Mouse (Mus musculus) kidney, postnatal 36 days (tissue): ENCODE measurements around the gene Agr3.
A peak's percentile ranks its signal among the peaks of the same experiment; 100 is the strongest.

Experiments
- DNase-seq, 2 experiments: peaks; one replicate each; pipeline ENCODE4 v3.0.0; 2021 to 2022; ENCODE audit warnings: mixed read lengths in 2 of 2

Agr3 gene

GRCm38 (mm10) chr12:35925402-35925801 lies at the start of gene Agr3:
Gene Agr3, plus strand, starts transcription at chr12:35925620.
- DNase-seq, result no peak

DNA sequence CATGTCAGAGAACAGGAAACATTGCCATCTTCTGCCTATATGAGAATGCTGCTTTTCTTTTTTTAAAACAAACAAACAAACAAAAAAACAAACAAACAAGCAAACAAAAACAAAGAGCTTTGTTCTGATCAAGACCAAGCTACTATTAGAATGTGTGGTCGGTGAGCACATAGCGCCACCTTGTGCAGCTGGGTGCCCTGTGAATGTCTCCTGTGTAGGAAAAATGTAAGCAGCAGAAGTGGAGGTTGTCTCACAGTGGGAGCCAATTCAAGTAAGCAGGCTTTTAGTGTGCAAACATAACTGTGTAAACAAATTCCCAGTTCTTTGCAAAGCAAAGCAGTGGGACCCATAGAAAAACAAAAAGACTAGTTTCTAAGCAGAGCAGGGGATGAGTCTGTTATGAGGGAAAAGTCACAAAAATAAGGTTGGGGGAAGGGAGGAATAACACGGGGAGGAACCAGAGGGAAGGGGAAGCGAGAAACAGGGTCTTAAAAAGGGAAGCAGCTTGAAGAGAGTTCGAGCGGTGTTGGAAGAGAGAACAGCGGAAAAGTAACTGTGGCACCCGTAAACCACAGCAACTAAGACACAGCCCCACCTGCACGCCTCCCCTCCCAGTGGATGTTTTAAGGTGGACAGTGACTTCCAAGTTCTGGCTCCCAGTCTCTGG lies 40.4 kb upstream of the Agr3 start:
- DNase-seq, result peak in 1 of 2 experiments; percentile 50

DNA sequence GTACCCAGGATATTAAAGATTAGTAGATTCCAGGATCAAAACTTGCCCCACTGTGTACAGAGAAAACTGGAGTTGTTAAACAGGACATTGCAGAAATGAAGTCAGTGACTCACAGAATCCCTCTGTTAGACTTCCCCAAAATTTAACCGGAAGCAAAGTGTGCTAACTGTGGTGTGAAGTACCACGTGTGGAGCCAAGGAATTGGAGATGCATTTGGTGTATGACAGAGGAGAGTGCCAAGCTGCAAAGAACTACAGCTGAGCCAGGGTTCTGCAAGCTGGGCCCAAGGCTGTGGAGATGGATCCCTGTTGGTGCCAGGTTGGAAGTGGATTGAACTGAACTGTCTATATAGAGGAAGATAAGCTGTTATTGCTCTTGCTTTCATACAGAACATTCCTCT lies 36.0 kb upstream of the Agr3 start:
- no peak for DNase-seq

DNA sequence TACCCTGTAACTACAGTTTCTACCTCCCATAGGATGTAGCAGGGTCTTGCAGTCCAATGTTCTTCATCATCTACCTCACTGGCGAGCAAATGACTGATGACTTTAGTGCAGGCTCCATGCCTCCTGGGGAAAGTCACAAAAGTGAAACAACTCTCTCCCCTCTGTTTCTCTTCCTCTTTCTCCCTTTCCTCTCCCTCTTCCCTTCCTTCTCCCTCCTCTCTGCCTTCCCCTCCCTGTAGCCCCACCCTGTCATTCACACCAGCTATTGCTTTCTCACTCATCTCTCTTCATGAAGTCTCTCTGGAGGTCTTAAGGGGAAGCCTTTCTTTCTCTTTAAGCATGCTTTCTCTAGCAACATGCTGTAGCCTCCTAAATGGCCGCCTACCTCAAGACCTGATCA lies 34.7 kb upstream of the Agr3 start:
- DNase-seq, result no peak

DNA sequence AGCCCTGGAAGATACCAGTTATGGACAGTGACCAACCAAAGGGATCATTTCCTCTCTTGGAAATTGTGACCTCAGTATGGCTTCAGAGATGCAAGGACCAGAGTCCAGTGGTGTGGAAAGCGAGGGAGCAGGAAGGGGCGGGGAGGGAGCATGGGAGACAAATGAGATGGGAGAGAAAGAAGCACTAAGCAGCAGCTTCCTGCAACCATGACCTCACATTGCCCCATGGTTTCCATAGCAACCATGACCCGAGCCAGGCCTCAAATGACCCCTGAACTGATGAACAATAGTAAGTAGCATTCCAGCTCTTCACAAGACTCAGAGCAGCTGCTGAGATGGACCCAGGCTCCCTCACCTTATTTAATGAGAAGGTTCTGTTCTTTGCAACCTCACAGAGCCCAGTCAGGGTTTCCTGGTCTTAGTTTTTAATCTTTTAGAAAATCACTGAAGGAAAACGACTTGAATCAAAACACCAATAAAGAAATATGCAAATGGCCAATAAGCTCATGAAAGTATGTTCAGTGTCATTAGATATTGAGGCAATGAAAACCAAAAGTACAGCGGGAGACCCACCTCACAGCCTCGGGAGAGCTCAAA lies 31.0 kb upstream of the Agr3 start:
- DNase-seq, result peak in 1 of 2 experiments; percentile 10

DNA sequence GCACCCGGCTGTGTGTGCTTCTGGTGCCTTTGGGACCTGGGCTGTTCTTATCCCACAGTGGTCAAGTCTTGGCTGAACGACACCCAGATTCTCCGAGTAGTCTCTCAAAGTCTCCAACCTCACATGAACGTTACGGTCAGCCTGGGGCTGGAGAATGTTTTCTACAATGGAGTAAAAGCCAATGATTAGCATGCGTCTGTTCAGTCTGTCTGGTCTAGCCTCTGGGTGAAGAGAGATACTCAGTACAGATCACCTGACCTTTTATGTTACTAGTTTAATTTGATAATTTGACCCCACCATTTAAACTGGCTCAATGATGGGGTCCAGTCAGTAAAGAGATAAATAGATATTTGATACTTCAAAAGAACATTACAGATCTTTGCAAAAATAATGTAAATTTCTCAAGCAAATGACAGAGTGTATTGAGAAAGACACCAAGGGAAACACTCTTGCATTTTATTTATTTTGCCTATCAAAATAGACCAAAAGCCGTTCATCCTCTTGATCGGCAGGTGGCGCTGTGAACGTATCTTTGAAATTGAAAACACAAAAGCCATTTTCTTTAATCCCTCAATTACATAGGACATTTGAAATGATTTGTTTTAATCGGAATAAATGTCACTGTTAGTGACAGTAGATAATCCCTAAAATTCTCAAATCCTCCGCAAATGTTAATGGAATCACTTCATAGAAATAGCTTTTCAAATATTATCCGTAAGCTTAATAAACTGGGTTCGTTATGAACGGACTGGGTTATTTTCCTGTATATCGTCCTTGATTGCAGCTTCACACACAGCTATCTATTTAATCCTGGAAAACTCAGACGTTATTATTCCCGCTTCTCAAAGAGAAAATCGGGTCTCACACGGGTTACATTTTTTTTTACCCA lies 29.3 kb upstream of the Agr3 start:
- DNase-seq, result peak; percentile 53 to 83

- DNase-seq, result no peak
Measured at GRCm38 (mm10) chr12:35896764-35897282, 28.6 kb upstream of the Agr3 start.

DNA sequence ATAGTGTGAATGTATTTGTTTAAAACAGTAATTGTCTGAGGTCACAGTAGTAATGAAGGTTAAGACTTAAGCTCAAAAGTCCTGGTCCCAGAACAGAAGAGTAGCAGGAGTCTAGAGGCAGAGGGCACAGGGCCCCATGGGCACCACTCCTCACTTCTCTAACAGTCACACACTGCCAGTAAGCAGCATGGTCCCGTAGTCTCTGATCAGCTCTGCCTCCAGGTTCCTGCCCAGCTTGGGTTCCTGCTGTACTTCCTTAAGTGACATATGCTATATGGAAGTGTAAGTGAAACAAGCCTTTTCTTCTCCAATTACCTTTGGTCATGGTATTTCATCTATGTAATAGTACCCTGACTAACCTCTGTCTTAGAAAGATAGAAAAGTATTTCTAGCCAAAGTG lies 14.8 kb upstream of the Agr3 start:
- DNase-seq, result no peak

DNA sequence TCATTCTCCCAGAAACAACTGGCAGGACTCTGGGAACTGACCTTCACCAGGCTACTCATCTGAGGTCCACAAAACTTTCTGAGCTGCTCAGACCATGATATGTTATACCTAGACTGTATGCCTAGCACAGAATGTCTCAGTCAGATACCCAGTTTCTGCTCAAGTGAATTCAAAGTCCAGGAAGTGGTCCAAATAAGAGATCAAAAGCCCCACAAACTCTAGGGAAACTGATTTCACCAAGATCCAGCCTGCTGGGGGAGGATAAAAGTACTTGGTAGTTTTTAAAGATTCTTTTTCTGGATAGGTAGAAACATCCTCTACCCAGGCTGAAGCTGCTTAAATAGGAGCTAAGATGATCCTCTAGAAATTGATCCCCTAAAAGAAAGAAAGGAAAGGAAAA lies 9.6 kb upstream of the Agr3 start:
- no peak for DNase-seq

DNA sequence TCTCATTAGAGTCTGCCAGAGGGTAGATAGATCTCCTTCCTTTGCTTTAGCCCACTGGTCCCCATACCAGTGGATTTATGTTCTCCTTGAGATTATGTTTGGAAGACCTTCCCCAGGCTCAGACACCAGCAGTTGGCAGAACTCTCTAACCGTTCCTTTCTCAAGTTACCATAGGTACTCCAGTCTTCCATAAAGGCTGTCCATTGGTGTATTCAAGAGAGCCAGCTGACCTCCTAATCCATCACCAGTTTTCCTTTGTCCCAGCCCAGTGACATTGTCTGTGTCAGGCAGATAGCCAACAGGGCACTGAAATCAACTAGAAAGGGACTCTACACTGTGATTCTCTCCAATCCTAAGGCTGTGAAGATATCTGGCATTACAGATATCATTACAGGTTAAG lies 9.0 kb upstream of the Agr3 start:
- no peak for DNase-seq

- DNase-seq, result no peak
Measured at GRCm38 (mm10) chr12:35918031-35918430, 7.4 kb upstream of the Agr3 start.

DNA sequence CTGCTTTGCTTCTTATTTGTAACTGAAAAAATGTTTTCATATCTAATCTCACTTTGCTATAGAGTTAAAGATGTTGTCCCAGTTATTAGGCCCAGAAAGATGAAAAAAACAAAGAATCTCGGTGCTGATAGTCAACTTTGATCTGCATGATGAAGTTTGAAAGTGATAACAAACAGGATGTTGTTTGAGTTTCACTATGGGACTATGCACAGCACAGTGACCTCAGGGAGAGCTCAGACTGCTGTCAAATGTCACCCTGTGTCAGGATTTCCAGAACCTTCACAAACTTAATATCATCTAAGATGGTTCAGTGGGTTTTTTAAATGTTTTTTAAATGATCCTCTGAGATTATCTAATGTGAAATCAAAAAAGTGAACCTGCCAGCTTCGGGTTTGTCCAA lies 2.4 kb downstream of the Agr3 start:
- DNase-seq, result no peak

DNA sequence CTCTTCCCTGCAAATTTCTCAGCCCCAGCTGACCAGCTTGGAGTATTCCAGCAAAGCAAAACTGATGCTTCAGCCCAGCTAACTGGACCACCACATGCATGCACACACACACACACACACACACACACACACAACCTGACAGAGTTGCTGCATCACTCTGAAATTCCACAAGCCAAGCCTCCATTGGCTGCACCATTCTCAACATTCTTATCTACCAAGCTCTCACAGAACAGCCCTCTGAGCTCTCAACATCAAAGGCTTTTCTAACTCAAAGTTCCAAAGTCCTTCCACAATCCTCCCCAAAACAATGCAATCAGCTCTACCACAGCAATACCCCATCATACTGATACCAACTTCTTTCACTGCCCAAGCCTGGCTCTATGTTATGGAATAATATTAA lies 7.4 kb downstream of the Agr3 start:
- DNase-seq, result no peak

DNA sequence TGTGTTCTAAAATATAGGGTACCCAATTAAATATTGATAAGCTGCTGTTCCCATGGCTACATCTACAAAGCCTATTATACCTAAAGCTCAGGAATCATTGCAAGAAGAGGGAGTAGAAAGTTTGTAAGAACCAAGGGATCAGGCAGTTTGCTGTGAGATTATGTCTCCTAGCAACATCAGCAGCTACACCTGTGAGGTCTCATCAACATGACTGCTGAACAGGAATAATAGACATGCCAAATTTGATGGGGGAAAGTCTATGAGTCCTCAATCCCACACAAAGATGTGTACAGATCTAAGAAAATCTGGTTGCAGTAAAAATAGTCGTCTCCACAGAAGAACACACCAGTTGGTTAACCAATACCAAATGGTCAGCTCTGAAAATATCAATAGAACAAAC lies 26.3 kb downstream of the Agr3 start:
- DNase-seq, result no peak

DNA sequence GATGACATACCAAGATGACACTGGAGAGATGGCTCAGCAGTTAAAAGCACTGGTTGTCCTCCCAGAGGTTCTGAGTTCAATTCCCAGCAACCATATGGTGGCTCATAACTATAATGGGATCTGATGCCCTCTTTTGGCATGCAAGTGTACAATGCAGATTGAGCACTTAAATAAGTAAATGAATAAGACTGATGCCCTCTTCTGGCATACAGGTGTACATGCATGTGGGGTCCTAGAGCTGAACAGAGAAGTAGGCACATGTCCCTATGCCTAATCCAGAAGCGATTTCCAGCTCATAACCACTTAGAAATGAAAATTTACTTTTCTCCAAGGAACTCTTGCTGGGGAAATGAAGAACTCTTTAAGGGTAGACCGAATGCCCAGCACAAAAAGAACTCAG lies 31.8 kb downstream of the Agr3 start:
- DNase-seq, result no peak

GRCm38 (mm10) chr12:35966098-35966767 lies 40.8 kb downstream of the Agr3 start:
- no peak for DNase-seq

- DNase-seq, result no peak
Measured at GRCm38 (mm10) chr12:35966768-35967141, 41.3 kb downstream of the Agr3 start.

- DNase-seq, result no peak
Measured at GRCm38 (mm10) chr12:35975898-35976297, 50.5 kb downstream of the Agr3 start.

DNA sequence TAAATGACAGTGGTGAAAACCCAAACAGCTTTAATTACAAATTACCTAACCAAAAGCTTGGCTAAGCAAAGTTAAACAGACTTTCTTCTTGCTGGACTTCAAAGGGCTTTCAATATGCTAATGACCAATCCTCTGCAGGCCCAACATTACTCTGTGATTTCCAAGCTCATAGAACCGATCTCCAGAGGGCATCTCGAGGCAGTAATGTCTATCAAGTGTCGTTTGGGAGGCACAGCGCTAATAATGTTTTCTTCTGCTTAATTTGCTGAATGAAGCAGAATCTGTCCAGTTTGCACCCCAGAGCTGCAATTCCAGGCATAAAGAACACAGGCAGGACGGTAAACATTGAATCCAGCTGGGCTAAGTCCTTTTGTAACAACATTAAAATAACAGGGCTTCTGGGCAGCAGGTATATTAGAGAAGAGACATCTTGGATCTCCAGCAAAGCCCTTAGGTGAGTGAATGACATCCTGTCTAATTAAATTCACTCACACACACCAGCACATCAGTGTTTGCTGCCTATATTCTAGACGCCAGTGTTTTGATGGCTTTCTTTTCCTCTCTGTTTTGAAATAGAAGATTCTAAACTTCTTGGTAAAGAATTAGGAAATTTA lies 52.3 kb downstream of the Agr3 start:
- DNase-seq, result no peak

DNA sequence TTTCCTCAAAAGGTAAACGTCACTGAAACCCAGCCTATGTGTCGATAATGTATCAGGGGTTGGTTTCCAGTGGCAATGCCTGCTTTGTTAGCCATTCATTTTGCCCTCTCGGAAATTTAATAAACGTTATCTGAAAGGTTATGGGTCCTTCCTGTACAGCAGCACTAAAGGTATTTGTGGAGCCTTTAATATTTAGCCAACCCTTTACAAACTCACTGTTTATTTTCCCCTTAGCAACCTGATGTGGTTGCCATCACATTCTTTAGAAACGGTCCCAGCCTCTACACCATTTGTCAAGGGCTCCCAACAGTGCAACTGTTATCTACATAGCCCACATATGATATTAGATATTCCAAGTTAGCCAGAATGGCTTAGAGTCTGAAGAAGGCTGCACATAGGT lies 54.2 kb downstream of the Agr3 start:
- no peak for DNase-seq

GRCm38 (mm10) chr12:35981732-35982360 lies 56.4 kb downstream of the Agr3 start:
- DNase-seq, result peak in 1 of 2 experiments; percentile 46

- no peak for DNase-seq
Measured at GRCm38 (mm10) chr12:35983472-35983871, 58.1 kb downstream of the Agr3 start.
